Mouse (Mus musculus): ENCODE results near the gene Zfhx3. TPM values are rescaled to one million over a fixed set of nuclear protein-coding genes. Genes with fewer than 3 reads are reported as not detected.

Zfhx3 gene
- polyA plus RNA-seq, 1 experiment, result 14.0 TPM

- no peaks in the 10 kb centered on the region for H3K27me3 ChIP-seq (ENCODE audit: control insufficient read depth, insufficient read depth, low read length, poor library complexity, severe bottlenecking)
- TF ChIP-seq POLR2A (IDR thresholded peaks at IDR 0.05; ENCODE audit: insufficient read depth, low read length) (no peak), EP300 (IDR thresholded peaks at IDR 0.05; ENCODE audit: insufficient read depth, low read depth, low read length) (no peak), CTCF (IDR thresholded peaks at IDR 0.05; ENCODE audit: low read depth, low read length) (no peak)
- no peaks in the 10 kb centered on the region for H3K36me3 ChIP-seq (ENCODE audit: control insufficient read depth, insufficient read depth, low read length, poor library complexity, severe bottlenecking)
- H3K9ac ChIP-seq (ENCODE audit: low read depth, poor library complexity, severe bottlenecking), result no peak overlapping the region
- no peaks in the 10 kb centered on the region for H3K9me3 ChIP-seq (replicated peaks; ENCODE audit: control insufficient read depth, insufficient read depth, low read length, poor library complexity, severe bottlenecking)
- no peak overlapping the region for H3K4me3 ChIP-seq (ENCODE audit: low read depth, low read length)
- H3K27ac ChIP-seq (ENCODE audit: insufficient read depth, low read length), result no peak overlapping the region
- peaks cover 3% of the 10 kb centered on the region for H3K4me1 ChIP-seq (ENCODE audit: control insufficient read depth, insufficient read depth, low read length)
Measured at GRCm38 (mm10) chr8:108846174-108846573, 903.7 kb downstream of the Zfhx3 start.

- H3K9ac ChIP-seq (ENCODE audit: low read depth, poor library complexity, severe bottlenecking), result no peak overlapping the region
- no peaks in the 10 kb centered on the region for H3K9me3 ChIP-seq (replicated peaks; ENCODE audit: control insufficient read depth, insufficient read depth, low read length, poor library complexity, severe bottlenecking)
- H3K4me1 ChIP-seq (ENCODE audit: control insufficient read depth, insufficient read depth, low read length), result peaks cover 3% of the 10 kb centered on the region
- no peak overlapping the region for H3K4me3 ChIP-seq (ENCODE audit: low read depth, low read length)
- H3K27me3 ChIP-seq (ENCODE audit: control insufficient read depth, insufficient read depth, low read length, poor library complexity, severe bottlenecking), result no peaks in the 10 kb centered on the region
- TF ChIP-seq EP300 (IDR thresholded peaks at IDR 0.05; ENCODE audit: insufficient read depth, low read depth, low read length), result no peak
- TF ChIP-seq CTCF (IDR thresholded peaks at IDR 0.05; ENCODE audit: low read depth, low read length), result no peak
- no peak for TF ChIP-seq POLR2A (IDR thresholded peaks at IDR 0.05; ENCODE audit: insufficient read depth, low read length)
- H3K27ac ChIP-seq (ENCODE audit: insufficient read depth, low read length), result no peak overlapping the region
- no peaks in the 10 kb centered on the region for H3K36me3 ChIP-seq (ENCODE audit: control insufficient read depth, insufficient read depth, low read length, poor library complexity, severe bottlenecking)
Measured at GRCm38 (mm10) chr8:108846827-108847226, 904.4 kb downstream of the Zfhx3 start.

- no peaks in the 10 kb centered on the region for H3K36me3 ChIP-seq (ENCODE audit: control insufficient read depth, insufficient read depth, low read length, poor library complexity, severe bottlenecking)
- no peak overlapping the region for H3K27ac ChIP-seq (ENCODE audit: insufficient read depth, low read length)
- H3K9me3 ChIP-seq (replicated peaks; ENCODE audit: control insufficient read depth, insufficient read depth, low read length, poor library complexity, severe bottlenecking), result no peaks in the 10 kb centered on the region
- H3K27me3 ChIP-seq (ENCODE audit: control insufficient read depth, insufficient read depth, low read length, poor library complexity, severe bottlenecking), result no peaks in the 10 kb centered on the region
- TF ChIP-seq CTCF (IDR thresholded peaks at IDR 0.05; ENCODE audit: low read depth, low read length) (no peak), EP300 (IDR thresholded peaks at IDR 0.05; ENCODE audit: insufficient read depth, low read depth, low read length) (no peak), POLR2A (IDR thresholded peaks at IDR 0.05; ENCODE audit: insufficient read depth, low read length) (no peak)
- H3K4me3 ChIP-seq (ENCODE audit: low read depth, low read length), result no peak overlapping the region
- H3K9ac ChIP-seq (ENCODE audit: low read depth, poor library complexity, severe bottlenecking), result no peak overlapping the region
- H3K4me1 ChIP-seq (ENCODE audit: control insufficient read depth, insufficient read depth, low read length), result peaks cover 3% of the 10 kb centered on the region
Measured at GRCm38 (mm10) chr8:108847356-108847755, 904.9 kb downstream of the Zfhx3 start.

- Histone ChIP-seq H3K4me1 (ENCODE audit: control insufficient read depth, insufficient read depth, low read length) (peaks cover 3% of the 10 kb centered on the region), H3K27me3 (ENCODE audit: control insufficient read depth, insufficient read depth, low read length, poor library complexity, severe bottlenecking) (no peaks in the 10 kb centered on the region), H3K9ac (ENCODE audit: low read depth, poor library complexity, severe bottlenecking) (no peak overlapping the region), H3K4me3 (ENCODE audit: low read depth, low read length) (no peak overlapping the region), H3K9me3 (replicated peaks; ENCODE audit: control insufficient read depth, insufficient read depth, low read length, poor library complexity, severe bottlenecking) (no peaks in the 10 kb centered on the region), H3K36me3 (ENCODE audit: control insufficient read depth, insufficient read depth, low read length, poor library complexity, severe bottlenecking) (no peaks in the 10 kb centered on the region), H3K27ac (ENCODE audit: insufficient read depth, low read length) (no peak overlapping the region)
- TF ChIP-seq EP300 (IDR thresholded peaks at IDR 0.05; ENCODE audit: insufficient read depth, low read depth, low read length) (no peak), POLR2A (IDR thresholded peaks at IDR 0.05; ENCODE audit: insufficient read depth, low read length) (no peak), CTCF (IDR thresholded peaks at IDR 0.05; ENCODE audit: low read depth, low read length) (no peak)
Measured at GRCm38 (mm10) chr8:108848484-108848883, 906.0 kb downstream of the Zfhx3 start.

- no peak for TF ChIP-seq POLR2A (IDR thresholded peaks at IDR 0.05; ENCODE audit: insufficient read depth, low read length)
- no peak for TF ChIP-seq CTCF (IDR thresholded peaks at IDR 0.05; ENCODE audit: low read depth, low read length)
- no peak for TF ChIP-seq EP300 (IDR thresholded peaks at IDR 0.05; ENCODE audit: insufficient read depth, low read depth, low read length)
- H3K9ac ChIP-seq (ENCODE audit: low read depth, poor library complexity, severe bottlenecking), result no peak overlapping the region
- no peak overlapping the region for H3K27ac ChIP-seq (ENCODE audit: insufficient read depth, low read length)
- no peak overlapping the region for H3K4me3 ChIP-seq (ENCODE audit: low read depth, low read length)
- no peaks in the 10 kb centered on the region for H3K27me3 ChIP-seq (ENCODE audit: control insufficient read depth, insufficient read depth, low read length, poor library complexity, severe bottlenecking)
- H3K4me1 ChIP-seq (ENCODE audit: control insufficient read depth, insufficient read depth, low read length), result no peaks in the 10 kb centered on the region
- no peaks in the 10 kb centered on the region for H3K9me3 ChIP-seq (replicated peaks; ENCODE audit: control insufficient read depth, insufficient read depth, low read length, poor library complexity, severe bottlenecking)
- H3K36me3 ChIP-seq (ENCODE audit: control insufficient read depth, insufficient read depth, low read length, poor library complexity, severe bottlenecking), result no peaks in the 10 kb centered on the region
Measured at GRCm38 (mm10) chr8:108853028-108853427, 910.6 kb downstream of the Zfhx3 start.

GRCm38 (mm10) chr8:108854444-108855102 is 912.1 kb downstream of the Zfhx3 start:
- H3K9me3 ChIP-seq (replicated peaks; ENCODE audit: control insufficient read depth, insufficient read depth, low read length, poor library complexity, severe bottlenecking), result no peaks in the 10 kb centered on the region
- H3K9ac ChIP-seq (ENCODE audit: low read depth, poor library complexity, severe bottlenecking), result no peak overlapping the region
- H3K27ac ChIP-seq (ENCODE audit: insufficient read depth, low read length), result no peak overlapping the region
- no peak overlapping the region for H3K4me3 ChIP-seq (ENCODE audit: low read depth, low read length)
- no peaks in the 10 kb centered on the region for H3K4me1 ChIP-seq (ENCODE audit: control insufficient read depth, insufficient read depth, low read length)
- TF ChIP-seq POLR2A (IDR thresholded peaks at IDR 0.05; ENCODE audit: insufficient read depth, low read length) (no peak), CTCF (IDR thresholded peaks at IDR 0.05; ENCODE audit: low read depth, low read length) (no peak), EP300 (IDR thresholded peaks at IDR 0.05; ENCODE audit: insufficient read depth, low read depth, low read length) (no peak)
- H3K27me3 ChIP-seq (ENCODE audit: control insufficient read depth, insufficient read depth, low read length, poor library complexity, severe bottlenecking), result no peaks in the 10 kb centered on the region
- H3K36me3 ChIP-seq (ENCODE audit: control insufficient read depth, insufficient read depth, low read length, poor library complexity, severe bottlenecking), result no peaks in the 10 kb centered on the region
